Mouse (Mus musculus): Measurements from ENCODE around the gene Btg1-ps1.

- no peak for TF ChIP-seq POLR2A (IDR thresholded peaks at IDR 0.05; ENCODE audit: extremely low read depth, insufficient read depth, low read length)
- TF ChIP-seq CTCF (IDR thresholded peaks at IDR 0.05; ENCODE audit: low read depth, low read length): no peak
These were observed 9.9 kb downstream of the Btg1-ps1 start for GRCm38 (mm10) chrX:38008756-38009155.

All from liver, adult 2 months (tissue).